Mouse (Mus musculus): Measurements from ENCODE around the gene Rab1a.
"Not testable (repeated sequence)": the region's sequence is repeated elsewhere in the genome, so short reads cannot be mapped to it uniquely, and the experiment has no call there.

Gene Rab1a

GRCm38 (mm10) chr11:20200713-20201575, at the start of gene Rab1a:
Gene Rab1a (plus strand): TSS chr11:20201432.
- peak; percentile 100 for DNase-seq (ENCODE audit: low spot score in 2 of 2)

- no peak for DNase-seq (ENCODE audit: low spot score in 2 of 2)
Observed at GRCm38 (mm10) chr11:20152107-20152901, 48.9 kb upstream of the Rab1a start.

DNA sequence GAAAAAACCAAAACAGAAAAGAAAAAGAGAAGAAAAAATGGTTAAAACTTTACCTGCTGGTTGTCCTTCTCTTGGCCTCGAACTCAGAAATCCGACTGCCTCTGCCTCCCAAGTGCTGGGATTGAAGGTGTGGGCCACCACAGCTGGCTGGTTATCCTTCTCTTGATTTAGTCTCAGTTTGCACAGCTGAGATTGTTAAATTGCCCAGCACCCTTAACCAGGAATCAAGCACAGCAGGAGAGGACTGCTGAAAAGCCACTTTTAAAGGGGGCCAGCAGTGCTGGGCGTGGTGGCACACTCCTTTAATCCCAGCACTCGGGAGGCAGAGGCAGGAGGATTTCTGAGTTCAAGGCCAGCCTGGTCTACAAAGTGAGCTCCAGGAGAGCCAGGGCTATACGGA, 47.7 kb upstream of the Rab1a start:
- not testable (repeated sequence) for DNase-seq (ENCODE audit: low spot score in 2 of 2)

DNA sequence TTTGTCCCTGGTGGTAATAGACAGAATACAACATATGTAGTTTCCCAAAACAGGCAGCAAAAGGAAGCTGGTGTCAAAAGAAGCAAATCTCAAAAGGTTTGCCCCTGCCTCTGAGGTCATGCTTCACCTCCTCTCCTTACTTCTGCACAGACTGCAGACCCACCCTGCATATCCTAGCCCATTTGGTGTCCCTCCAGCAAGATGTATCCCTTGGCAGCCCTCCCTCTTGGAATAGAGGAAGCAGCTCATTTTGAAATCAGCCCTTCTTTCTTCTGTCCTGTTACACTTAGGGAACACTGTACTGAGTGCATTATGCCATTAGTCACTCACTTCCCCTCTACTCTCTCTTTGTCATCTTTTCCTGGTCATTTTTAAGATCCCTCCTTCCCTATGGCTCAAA, 42.4 kb upstream of the Rab1a start:
- DNase-seq (ENCODE audit: low spot score in 2 of 2) = no peak

DNA sequence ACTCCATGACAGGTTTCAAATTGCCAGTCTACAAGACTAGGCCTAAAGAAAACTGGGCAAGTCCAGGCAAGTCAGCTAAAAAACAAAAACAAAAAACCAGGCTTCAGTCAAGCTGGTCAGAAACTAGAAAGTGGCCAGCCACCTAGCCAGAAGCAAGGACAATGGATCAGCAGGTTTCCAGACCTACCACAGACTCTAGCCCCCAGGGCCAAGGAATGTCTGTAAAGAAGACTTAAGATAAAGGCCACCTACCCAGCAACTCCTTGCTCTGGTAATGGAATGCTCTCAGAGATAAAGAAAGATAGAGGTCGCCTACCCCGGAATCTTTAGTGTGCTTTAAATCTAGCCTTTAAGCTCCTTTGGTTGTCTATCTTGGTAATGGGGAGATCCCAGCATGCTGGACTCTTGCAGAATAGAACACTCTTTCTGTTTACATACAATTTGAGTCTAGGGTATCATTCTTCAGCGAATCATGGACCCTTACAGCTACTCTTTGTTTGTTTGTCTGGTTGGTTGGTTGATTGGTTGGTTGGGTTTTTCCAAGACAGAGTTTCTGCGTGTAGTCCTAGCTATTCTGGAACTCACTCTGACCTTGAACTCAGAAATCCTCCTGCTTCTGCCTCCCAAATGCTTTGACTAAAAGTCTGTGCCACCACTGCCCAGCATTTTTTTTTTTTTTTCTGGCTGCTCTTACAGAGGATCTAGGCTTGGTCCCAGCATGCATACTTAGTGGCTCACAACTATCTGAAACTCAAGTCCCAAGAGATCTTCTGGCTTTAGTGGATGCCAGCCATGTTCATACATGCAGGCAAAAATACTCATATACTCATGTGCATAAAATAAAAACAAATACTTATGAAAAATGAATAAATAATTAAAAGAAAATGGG, 36.0 kb upstream of the Rab1a start:
- no peak for DNase-seq (ENCODE audit: low spot score in 2 of 2)

- DNase-seq (ENCODE audit: low spot score in 2 of 2) = no peak
Observed at GRCm38 (mm10) chr11:20165991-20166390, 35.2 kb upstream of the Rab1a start.

- DNase-seq (ENCODE audit: low spot score in 2 of 2) = not testable (repeated sequence)
Observed at GRCm38 (mm10) chr11:20166476-20166875, 34.8 kb upstream of the Rab1a start.

GRCm38 (mm10) chr11:20168972-20169371, 32.3 kb upstream of the Rab1a start:
- no peak for DNase-seq (ENCODE audit: low spot score in 2 of 2)

- no peak for DNase-seq (ENCODE audit: low spot score in 2 of 2)
Observed at GRCm38 (mm10) chr11:20187271-20187670, 14.0 kb upstream of the Rab1a start.

DNA sequence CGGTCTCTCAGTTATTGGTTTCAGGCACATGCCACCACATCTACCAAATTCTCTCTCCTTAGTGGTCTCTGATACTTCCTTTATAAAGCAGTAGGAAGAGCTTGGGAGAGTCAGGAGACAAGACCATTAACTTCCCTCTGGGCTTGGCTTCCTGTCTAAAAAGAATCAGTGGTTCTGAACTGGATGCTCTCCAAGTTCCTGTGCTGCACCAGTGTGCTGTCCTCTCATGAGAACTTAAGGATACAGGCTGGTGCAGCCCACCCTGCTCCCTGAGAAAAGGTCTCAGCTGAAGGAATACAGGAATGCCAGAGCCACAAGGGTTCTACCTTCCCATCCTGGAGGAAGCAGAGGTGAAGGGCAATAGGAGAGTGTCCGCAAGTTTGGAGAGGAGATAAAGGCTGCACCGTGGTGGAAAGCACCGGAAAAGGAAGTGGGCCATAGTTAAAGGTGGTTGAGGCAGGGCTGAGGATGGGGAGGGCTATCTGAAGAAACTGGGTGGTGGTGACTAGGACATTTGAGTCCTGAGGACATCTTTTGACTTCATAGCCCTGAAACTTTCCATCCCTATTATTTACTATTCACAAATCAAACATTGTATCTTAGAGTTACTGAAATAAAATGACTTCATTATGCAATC, 8.0 kb upstream of the Rab1a start:
- DNase-seq (ENCODE audit: low spot score in 2 of 2) = no peak

DNA sequence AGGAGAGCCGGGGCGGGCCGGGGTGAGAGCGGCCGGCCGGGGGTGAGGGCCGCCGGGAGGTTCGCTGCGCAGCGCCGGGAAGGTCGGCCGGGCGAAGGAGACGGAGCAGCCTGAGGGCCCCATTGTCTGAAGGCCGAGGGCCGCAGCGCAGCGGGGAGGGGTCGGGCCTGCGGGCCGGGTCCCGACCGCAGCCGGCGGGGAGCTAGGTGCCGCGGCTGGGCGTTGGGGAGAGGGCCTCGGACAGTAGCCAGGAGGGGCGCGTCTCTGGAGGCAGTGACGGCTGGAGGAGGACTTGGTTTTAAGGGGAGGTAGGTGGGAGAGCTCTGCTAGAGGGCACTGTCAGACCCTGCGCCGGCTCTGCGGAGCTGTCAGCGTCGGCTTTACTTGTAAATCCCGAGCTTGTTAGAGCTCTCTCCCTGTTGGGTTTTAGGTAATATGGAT, 449 bp downstream of the Rab1a start:
- no peak for DNase-seq (ENCODE audit: low spot score in 2 of 2)

- DNase-seq (ENCODE audit: low spot score in 2 of 2) = no peak
Observed at GRCm38 (mm10) chr11:20202299-20203011, 1.2 kb downstream of the Rab1a start.

- DNase-seq (ENCODE audit: low spot score in 2 of 2) = no peak
Observed at GRCm38 (mm10) chr11:20204321-20204720, 3.1 kb downstream of the Rab1a start.

GRCm38 (mm10) chr11:20204870-20205446, 3.7 kb downstream of the Rab1a start:
- DNase-seq (ENCODE audit: low spot score in 2 of 2) = no peak

- DNase-seq (ENCODE audit: low spot score in 2 of 2) = no peak
Observed at GRCm38 (mm10) chr11:20205538-20205937, 4.3 kb downstream of the Rab1a start.

DNA sequence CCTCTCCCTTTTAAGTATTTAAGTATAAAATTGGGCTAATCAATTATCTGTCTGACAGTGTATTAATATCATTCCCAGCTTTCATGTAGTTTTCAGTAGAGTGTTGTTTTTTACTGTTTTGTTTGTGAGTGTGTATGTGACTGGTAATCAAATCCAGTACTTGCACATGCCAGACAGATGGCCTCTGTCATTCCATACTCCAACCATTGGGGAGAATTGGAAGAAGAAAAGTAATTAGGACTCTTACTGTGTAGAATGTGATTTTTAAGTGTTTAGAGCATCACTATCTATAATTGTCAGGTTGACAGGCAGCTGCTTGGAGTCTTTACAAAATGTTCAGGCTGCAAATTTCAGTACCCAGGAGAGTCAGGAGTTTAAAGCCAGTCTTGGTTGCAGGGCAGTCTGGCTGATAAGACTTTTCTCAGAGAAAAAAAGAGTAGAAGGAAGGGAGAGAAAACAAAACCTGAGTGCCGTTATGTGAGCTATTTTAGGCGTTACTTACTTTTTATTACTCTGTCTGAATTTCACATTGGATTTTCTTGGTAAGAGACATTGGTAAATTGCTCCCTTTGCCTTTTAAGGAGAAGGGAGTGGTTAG, 5.5 kb downstream of the Rab1a start:
- DNase-seq (ENCODE audit: low spot score in 2 of 2) = no peak

- no peak for DNase-seq (ENCODE audit: low spot score in 2 of 2)
Observed at GRCm38 (mm10) chr11:20207589-20207988, 6.4 kb downstream of the Rab1a start.

GRCm38 (mm10) chr11:20211838-20212237, 10.6 kb downstream of the Rab1a start:
- DNase-seq (ENCODE audit: low spot score in 2 of 2) = no peak

DNA sequence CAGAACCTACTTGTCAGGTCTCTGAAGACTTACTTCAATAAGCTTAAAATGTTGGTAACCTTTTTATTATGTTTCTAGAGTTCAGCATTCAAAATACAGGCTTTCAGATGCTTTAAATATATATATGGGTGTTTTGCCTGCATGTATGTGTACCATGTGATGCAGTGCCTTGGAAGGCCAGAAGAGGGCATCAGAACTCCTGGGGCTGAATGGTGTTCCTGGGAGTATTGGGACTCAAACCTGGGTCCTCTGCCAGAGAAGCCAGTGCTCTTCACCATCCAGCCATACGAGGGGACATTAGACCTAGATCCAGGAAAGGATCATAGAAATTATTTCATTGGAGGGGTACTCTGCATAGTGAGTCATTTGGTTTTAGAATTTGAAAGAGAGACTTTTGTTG, 13.5 kb downstream of the Rab1a start:
- peak; percentile 16 to 17 for DNase-seq (ENCODE audit: low spot score in 2 of 2)

GRCm38 (mm10) chr11:20216415-20216814, 15.2 kb downstream of the Rab1a start:
- DNase-seq (ENCODE audit: low spot score in 2 of 2) = no peak

Measured in spleen, postnatal 14 days (tissue).